Mouse (Mus musculus): Measurements from ENCODE around the gene Adcy9. TPM values are rescaled to one million over a fixed set of nuclear protein-coding genes. Genes with fewer than 3 reads are reported as not detected.
A peak's percentile ranks its signal among the peaks of the same experiment; 100 is the strongest.

The Adcy9 gene
- polyA plus RNA-seq, 1 experiment from 2014 or later, result 1.7 TPM

DNA sequence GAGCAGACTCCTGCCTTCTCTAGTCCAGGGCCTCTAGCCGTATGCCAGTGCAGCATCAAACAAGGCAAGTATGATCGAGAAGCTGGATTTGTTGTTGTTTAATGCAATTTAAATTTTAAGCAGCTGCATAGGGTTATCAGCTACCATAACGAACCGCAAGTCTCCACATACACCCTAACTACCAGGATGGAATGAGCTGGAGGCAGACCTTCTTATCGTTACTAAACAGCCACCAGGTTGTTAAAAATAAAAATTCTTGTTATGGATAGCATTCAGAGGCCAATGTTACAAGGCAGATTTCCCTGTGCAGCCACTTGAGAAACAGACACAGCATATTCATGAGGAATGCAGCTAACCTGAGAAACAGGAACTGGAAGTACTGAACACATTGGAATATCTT lies 86.5 kb downstream of the Adcy9 start:
- no peaks in the 10 kb centered on the region for H3K9me3 ChIP-seq
- ATAC-seq (ENCODE audit: insufficient read depth, low FRiP score, low read depth), result no peak
- H3K4me3 ChIP-seq (replicated peaks), result no peak overlapping the region
- WGBS, result 89% methylated on average over 5 of the region's 5 CpGs
- H3K36me3 ChIP-seq, result no peaks in the 10 kb centered on the region
- H3K4me2 ChIP-seq, result no peak overlapping the region
- no peak overlapping the region for H3K9ac ChIP-seq
- H3K4me1 ChIP-seq, result no peaks in the 10 kb centered on the region
- no peak overlapping the region for H3K27ac ChIP-seq
- no peaks in the 10 kb centered on the region for H3K27me3 ChIP-seq (replicated peaks)

GRCm38 (mm10) chr16:4333371-4333770 lies 86.9 kb downstream of the Adcy9 start:
- H3K9me3 ChIP-seq, result no peaks in the 10 kb centered on the region
- no peak for ATAC-seq (ENCODE audit: insufficient read depth, low FRiP score, low read depth)
- H3K36me3 ChIP-seq, result no peaks in the 10 kb centered on the region
- H3K4me2 ChIP-seq, result no peak overlapping the region
- H3K4me1 ChIP-seq, result no peaks in the 10 kb centered on the region
- H3K4me3 ChIP-seq (replicated peaks), result no peak overlapping the region
- no peak overlapping the region for H3K27ac ChIP-seq
- H3K27me3 ChIP-seq (replicated peaks), result no peaks in the 10 kb centered on the region
- WGBS, result 74% methylated on average over 2 of the region's 2 CpGs
- H3K9ac ChIP-seq, result no peak overlapping the region

GRCm38 (mm10) chr16:4327081-4327480 lies 93.2 kb downstream of the Adcy9 start:
- Histone ChIP-seq H3K4me3 (replicated peaks) (no peak overlapping the region), H3K4me2 (no peak overlapping the region), H3K27ac (no peak overlapping the region), H3K27me3 (replicated peaks) (no peaks in the 10 kb centered on the region), H3K36me3 (no peaks in the 10 kb centered on the region), H3K9ac (no peak overlapping the region), H3K9me3 (no peaks in the 10 kb centered on the region), H3K4me1 (no peaks in the 10 kb centered on the region)
- no peak for ATAC-seq (ENCODE audit: insufficient read depth, low FRiP score, low read depth)

GRCm38 (mm10) chr16:4325801-4326200 lies 94.5 kb downstream of the Adcy9 start:
- Histone ChIP-seq H3K9ac (no peak overlapping the region), H3K27ac (no peak overlapping the region), H3K4me2 (no peak overlapping the region), H3K36me3 (no peaks in the 10 kb centered on the region), H3K9me3 (no peaks in the 10 kb centered on the region), H3K27me3 (replicated peaks) (no peaks in the 10 kb centered on the region), H3K4me1 (no peaks in the 10 kb centered on the region), H3K4me3 (replicated peaks) (no peak overlapping the region)
- ATAC-seq (ENCODE audit: insufficient read depth, low FRiP score, low read depth), result no peak
- 66% methylated on average over 2 of the region's 2 CpGs for WGBS

DNA sequence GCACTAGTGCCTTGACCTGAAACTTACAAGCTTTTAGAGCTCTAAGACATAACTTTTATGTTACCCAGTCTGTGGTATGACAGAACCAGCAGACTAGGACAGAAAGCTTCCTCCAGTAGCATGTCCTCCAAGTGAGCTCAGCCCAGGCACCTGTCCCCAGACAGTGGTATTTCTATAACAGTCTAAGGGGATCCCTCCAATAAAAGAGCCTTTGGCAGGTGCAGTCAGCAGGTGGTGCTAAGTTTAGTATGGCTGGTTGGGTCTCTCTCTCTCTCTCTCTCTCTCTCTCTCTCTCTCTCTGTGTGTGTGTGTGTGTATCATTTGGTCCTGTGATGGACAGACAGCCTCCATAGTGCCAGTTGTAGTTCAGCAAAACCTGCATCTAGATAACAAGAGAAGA lies 95.3 kb downstream of the Adcy9 start:
- H3K9ac ChIP-seq, result no peak overlapping the region
- no peaks in the 10 kb centered on the region for H3K4me1 ChIP-seq
- no peak overlapping the region for H3K4me3 ChIP-seq (replicated peaks)
- no peaks in the 10 kb centered on the region for H3K27me3 ChIP-seq (replicated peaks)
- no peak for ATAC-seq (ENCODE audit: insufficient read depth, low FRiP score, low read depth)
- no peak overlapping the region for H3K27ac ChIP-seq
- H3K36me3 ChIP-seq, result no peaks in the 10 kb centered on the region
- no peaks in the 10 kb centered on the region for H3K9me3 ChIP-seq
- H3K4me2 ChIP-seq, result no peak overlapping the region

DNA sequence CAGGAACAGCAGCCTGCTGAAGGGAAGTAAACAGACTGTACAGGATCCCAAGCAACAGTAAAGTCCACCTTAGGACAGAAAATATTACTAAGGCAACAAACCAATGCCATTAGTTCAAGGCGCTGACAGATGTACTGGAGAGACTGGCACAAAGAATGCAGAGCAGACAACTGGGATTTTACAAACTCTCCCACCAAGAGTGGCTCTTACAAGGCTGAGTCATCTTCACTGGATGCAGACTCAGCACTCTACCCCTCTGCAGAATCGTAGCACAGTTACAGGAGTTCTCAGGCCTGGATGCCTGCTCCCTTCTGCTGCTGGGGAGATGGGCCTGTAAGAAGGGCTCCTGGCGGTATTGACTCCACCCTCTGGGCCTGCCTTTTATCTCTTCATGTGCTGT lies 99.4 kb downstream of the Adcy9 start:
- no peaks in the 10 kb centered on the region for H3K27me3 ChIP-seq (replicated peaks)
- no peak overlapping the region for H3K27ac ChIP-seq
- H3K9ac ChIP-seq, result no peak overlapping the region
- WGBS, result 68% methylated on average over 3 of the region's 3 CpGs
- H3K4me2 ChIP-seq, result no peak overlapping the region
- no peaks in the 10 kb centered on the region for H3K9me3 ChIP-seq
- H3K4me3 ChIP-seq (replicated peaks), result no peak overlapping the region
- no peaks in the 10 kb centered on the region for H3K36me3 ChIP-seq
- ATAC-seq (ENCODE audit: insufficient read depth, low FRiP score, low read depth), result no peak
- no peaks in the 10 kb centered on the region for H3K4me1 ChIP-seq

- no peaks in the 10 kb centered on the region for H3K9me3 ChIP-seq
- H3K4me1 ChIP-seq, result no peaks in the 10 kb centered on the region
- no peak overlapping the region for H3K4me2 ChIP-seq
- no peaks in the 10 kb centered on the region for H3K27me3 ChIP-seq (replicated peaks)
- H3K27ac ChIP-seq, result no peak overlapping the region
- no peaks in the 10 kb centered on the region for H3K36me3 ChIP-seq
- no peak for ATAC-seq (ENCODE audit: insufficient read depth, low FRiP score, low read depth)
- H3K9ac ChIP-seq, result no peak overlapping the region
- WGBS, result 67% methylated on average over 6 of the region's 6 CpGs
- H3K4me3 ChIP-seq (replicated peaks), result no peak overlapping the region
Observed at GRCm38 (mm10) chr16:4318001-4318526, 102.2 kb downstream of the Adcy9 start.

DNA sequence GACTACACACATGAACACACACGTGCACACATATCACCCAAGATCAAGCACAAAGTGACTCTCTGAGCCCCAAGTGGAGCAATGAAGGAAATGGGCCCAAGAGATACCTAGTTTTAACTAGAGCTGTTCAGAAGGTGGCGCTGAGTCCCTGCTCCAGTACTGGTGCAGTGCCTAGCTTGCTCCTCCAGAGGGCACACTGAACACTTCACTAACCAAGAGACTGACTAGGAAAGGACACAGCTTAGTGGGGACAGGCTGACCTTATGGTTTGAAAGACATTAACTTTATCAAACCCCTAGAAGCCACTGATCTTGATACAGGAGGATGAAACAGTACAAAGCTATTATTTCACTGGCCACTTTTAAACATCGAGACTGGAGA lies 104.2 kb downstream of the Adcy9 start:
- ATAC-seq (ENCODE audit: insufficient read depth, low FRiP score, low read depth), result peak; percentile 49; the same call in 1 of the 2 replicates

GRCm38 (mm10) chr16:4315352-4316093 lies 104.8 kb downstream of the Adcy9 start:
- Histone ChIP-seq H3K27me3 (replicated peaks) (no peaks in the 10 kb centered on the region), H3K36me3 (no peaks in the 10 kb centered on the region), H3K9ac (no peak overlapping the region), H3K4me2 (no peak overlapping the region), H3K9me3 (no peaks in the 10 kb centered on the region), H3K27ac (no peak overlapping the region), H3K4me1 (no peaks in the 10 kb centered on the region), H3K4me3 (replicated peaks) (no peak overlapping the region)
- WGBS, result 84% methylated on average over 2 of the region's 2 CpGs
- ATAC-seq (ENCODE audit: insufficient read depth, low FRiP score, low read depth), result 0 out of 2 replicates have a peak, but pooled peaks have one; percentile 4

More for the DNA sequence above, 104.2 kb downstream of the Adcy9 start:
- Histone ChIP-seq H3K4me3 (replicated peaks) (no peak overlapping the region), H3K36me3 (no peaks in the 10 kb centered on the region), H3K27ac (no peak overlapping the region), H3K4me1 (no peaks in the 10 kb centered on the region), H3K9me3 (no peaks in the 10 kb centered on the region), H3K4me2 (no peak overlapping the region), H3K27me3 (replicated peaks) (no peaks in the 10 kb centered on the region), H3K9ac (no peak overlapping the region)
- 32% methylated on average over 3 of the region's 3 CpGs for WGBS

DNA sequence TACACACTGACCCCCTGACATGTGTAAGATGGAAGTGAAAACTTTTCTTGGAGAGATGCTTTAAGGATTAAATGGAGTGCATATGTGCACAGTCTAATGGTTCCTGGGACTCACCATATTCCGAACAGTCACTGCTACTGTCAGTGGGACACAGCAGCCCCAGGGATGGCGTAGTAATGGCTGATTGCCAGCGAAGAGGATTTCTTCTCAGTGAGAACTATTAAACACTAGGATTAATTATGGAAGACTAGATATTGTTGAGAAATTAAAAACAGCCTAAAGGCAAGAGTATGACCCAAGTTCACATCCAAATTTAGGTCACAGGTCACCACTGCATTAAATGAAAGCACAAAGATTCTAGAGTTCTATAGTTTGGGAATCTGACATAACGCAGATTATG lies 105.4 kb downstream of the Adcy9 start:
- 81% methylated on average over 4 of the region's 4 CpGs for WGBS
- Histone ChIP-seq H3K9ac (no peak overlapping the region), H3K4me2 (no peak overlapping the region), H3K36me3 (no peaks in the 10 kb centered on the region), H3K4me3 (replicated peaks) (no peak overlapping the region), H3K27ac (no peak overlapping the region), H3K4me1 (no peaks in the 10 kb centered on the region), H3K9me3 (no peaks in the 10 kb centered on the region), H3K27me3 (replicated peaks) (no peaks in the 10 kb centered on the region)
- no peak for ATAC-seq (ENCODE audit: insufficient read depth, low FRiP score, low read depth)

- no peaks in the 10 kb centered on the region for H3K4me1 ChIP-seq
- 79% methylated on average over 2 of the region's 2 CpGs for WGBS
- H3K4me2 ChIP-seq, result no peak overlapping the region
- H3K9me3 ChIP-seq, result no peaks in the 10 kb centered on the region
- no peak overlapping the region for H3K9ac ChIP-seq
- no peaks in the 10 kb centered on the region for H3K27me3 ChIP-seq (replicated peaks)
- no peak for ATAC-seq (ENCODE audit: insufficient read depth, low FRiP score, low read depth)
- H3K36me3 ChIP-seq, result no peaks in the 10 kb centered on the region
- H3K4me3 ChIP-seq (replicated peaks), result no peak overlapping the region
- no peak overlapping the region for H3K27ac ChIP-seq
Observed at GRCm38 (mm10) chr16:4312018-4312417, 108.3 kb downstream of the Adcy9 start.

DNA sequence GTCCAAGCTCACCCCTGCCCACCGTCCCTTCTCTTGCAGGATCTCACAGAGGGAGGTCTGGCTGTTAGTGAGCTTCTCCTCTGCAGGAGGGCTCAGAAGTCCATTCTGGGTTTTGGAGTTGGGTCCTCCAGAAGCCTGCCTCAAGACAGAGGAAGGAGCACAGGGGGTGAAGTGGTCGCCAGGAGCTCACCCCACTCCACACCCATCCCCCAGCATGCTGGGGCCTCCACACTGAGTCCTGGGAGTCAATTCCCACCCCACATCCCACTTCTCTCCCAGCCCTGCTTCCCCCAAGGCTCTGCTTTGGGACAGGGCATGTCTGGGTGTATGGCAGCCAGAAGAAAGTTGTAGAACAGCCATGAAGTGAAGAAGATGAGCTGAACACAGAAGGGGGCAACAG lies 108.7 kb downstream of the Adcy9 start:
- Histone ChIP-seq H3K27me3 (replicated peaks) (no peaks in the 10 kb centered on the region), H3K4me3 (replicated peaks) (no peak overlapping the region), H3K4me1 (no peaks in the 10 kb centered on the region), H3K9me3 (no peaks in the 10 kb centered on the region), H3K9ac (no peak overlapping the region), H3K27ac (no peak overlapping the region), H3K36me3 (no peaks in the 10 kb centered on the region), H3K4me2 (no peak overlapping the region)
- ATAC-seq (ENCODE audit: insufficient read depth, low FRiP score, low read depth), result no peak
- 64% methylated on average over 2 of the region's 2 CpGs for WGBS

- H3K4me3 ChIP-seq (replicated peaks), result no peak overlapping the region
- 84% methylated on average over 4 of the region's 4 CpGs for WGBS
- no peak for ATAC-seq (ENCODE audit: insufficient read depth, low FRiP score, low read depth)
- H3K4me1 ChIP-seq, result no peaks in the 10 kb centered on the region
- no peak overlapping the region for H3K27ac ChIP-seq
- no peaks in the 10 kb centered on the region for H3K9me3 ChIP-seq
- no peak overlapping the region for H3K9ac ChIP-seq
- no peak overlapping the region for H3K4me2 ChIP-seq
- H3K27me3 ChIP-seq (replicated peaks), result no peaks in the 10 kb centered on the region
- H3K36me3 ChIP-seq, result no peaks in the 10 kb centered on the region
Observed at GRCm38 (mm10) chr16:4307795-4308194, 112.5 kb downstream of the Adcy9 start.
